Mouse (Mus musculus) fat pad, adult 2 months (tissue): ENCODE measurements around the gene Mxra7.
"Not testable (repeated sequence)": the region's sequence is repeated elsewhere in the genome, so short reads cannot be mapped to it uniquely, and the experiment has no call there.

Experiments used
- DNase-seq: peaks from one replicate; pipeline ENCODE4 v3.0.0-alpha.2; 2011; ENCODE audit warnings: low read depth, low spot score; ENCODE audit errors: extremely low read depth

Mxra7 gene

GRCm38 (mm10) chr11:116827534-116828165 lies at the start of gene Mxra7:
Gene Mxra7 (minus strand): TSS chr11:116828046.
- DNase-seq: no peak

GRCm38 (mm10) chr11:116873987-116874386 lies 46.1 kb upstream of the Mxra7 start:
- no peak for DNase-seq

GRCm38 (mm10) chr11:116871538-116871937 lies 43.7 kb upstream of the Mxra7 start:
- no peak for DNase-seq

GRCm38 (mm10) chr11:116869641-116870040 lies 41.8 kb upstream of the Mxra7 start:
- no peak for DNase-seq

- DNase-seq: peak; percentile 80
Observed at GRCm38 (mm10) chr11:116869223-116869622, 41.4 kb upstream of the Mxra7 start.

GRCm38 (mm10) chr11:116868129-116868528 lies 40.3 kb upstream of the Mxra7 start:
- no peak for DNase-seq

- DNase-seq: no peak
Observed at GRCm38 (mm10) chr11:116865945-116866585, 38.2 kb upstream of the Mxra7 start.

GRCm38 (mm10) chr11:116864444-116864843 lies 36.6 kb upstream of the Mxra7 start:
- no peak for DNase-seq

- no peak for DNase-seq
Observed at GRCm38 (mm10) chr11:116857183-116857850, 29.5 kb upstream of the Mxra7 start.

- DNase-seq: no peak
Observed at GRCm38 (mm10) chr11:116854279-116854678, 26.4 kb upstream of the Mxra7 start.

- DNase-seq: no peak
Observed at GRCm38 (mm10) chr11:116853512-116853928, 25.7 kb upstream of the Mxra7 start.

- DNase-seq: no peak
Observed at GRCm38 (mm10) chr11:116852891-116853511, 25.2 kb upstream of the Mxra7 start, which contains the start of gene Srsf2. Gene Srsf2 (minus strand): TSS chr11:116853094.

- DNase-seq: no peak
Observed at GRCm38 (mm10) chr11:116852291-116852890, 24.5 kb upstream of the Mxra7 start, which contains the start of gene Mfsd11. Gene Mfsd11 (plus strand): TSS chr11:116852440.

- DNase-seq: no peak
Observed at GRCm38 (mm10) chr11:116851576-116852290, 23.9 kb upstream of the Mxra7 start.

GRCm38 (mm10) chr11:116850833-116851477 lies 23.1 kb upstream of the Mxra7 start:
- DNase-seq: no peak

GRCm38 (mm10) chr11:116850085-116850484 lies 22.2 kb upstream of the Mxra7 start:
- no peak for DNase-seq

- DNase-seq: no peak
Observed at GRCm38 (mm10) chr11:116849587-116849986, 21.7 kb upstream of the Mxra7 start.

- DNase-seq: not testable (repeated sequence)
Observed at GRCm38 (mm10) chr11:116848877-116849178, 21.0 kb upstream of the Mxra7 start.

GRCm38 (mm10) chr11:116848086-116848876 lies 20.4 kb upstream of the Mxra7 start:
- no peak for DNase-seq
